Mouse (Mus musculus): ENCODE measurements around the gene Rundc1. TPM values are rescaled to one million over a fixed set of nuclear protein-coding genes. Genes with fewer than 3 reads are reported as not detected.
"Not testable (repeated sequence)": the region's sequence is repeated elsewhere in the genome, so short reads cannot be mapped to it uniquely, and the experiment has no call there.

Rundc1 gene
- polyA plus RNA-seq, 1 experiment from 2014 or later: 30.7 TPM

DNA sequence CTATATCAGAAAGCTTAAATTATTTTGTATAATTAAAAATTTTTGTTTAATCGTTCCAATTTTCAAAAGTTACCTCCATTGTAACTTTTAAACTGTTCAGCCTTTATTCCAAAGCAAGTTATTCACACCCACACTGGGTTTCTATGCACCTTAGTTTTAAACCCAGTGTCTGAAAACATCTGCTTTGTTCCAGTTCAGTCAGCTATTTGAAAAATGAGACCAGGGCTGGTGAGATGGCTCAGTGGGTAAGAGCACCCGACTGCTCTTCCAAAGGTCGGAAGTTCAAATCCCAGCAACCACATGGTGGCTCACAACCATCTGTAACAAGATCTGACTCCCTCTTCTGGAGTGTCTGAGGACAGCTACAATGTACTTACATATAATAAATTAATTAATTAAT lies 13.1 kb downstream of the Rundc1 start:
- H3K27me3 ChIP-seq (replicated peaks; ENCODE audit: control insufficient read depth, insufficient read depth, low read length); ATAC-seq; H3K27ac ChIP-seq (ENCODE audit: low read depth, low read length); H3K4me2 ChIP-seq (ENCODE audit: low read length); H3K9me3 ChIP-seq (ENCODE audit: control insufficient read depth, low read length); H3K4me1 ChIP-seq (ENCODE audit: control insufficient read depth, insufficient read depth, low read depth, low read length); H3K4me3 ChIP-seq (ENCODE audit: low read length); H3K9ac ChIP-seq (ENCODE audit: low read depth, low read length): not testable (repeated sequence)
- H3K36me3 ChIP-seq (ENCODE audit: control insufficient read depth, insufficient read depth, low read length): peaks cover 12% of the 10 kb centered on the region
- 59% methylated on average over 3 of the region's 3 CpGs for whole genome bisulfite sequencing

DNA sequence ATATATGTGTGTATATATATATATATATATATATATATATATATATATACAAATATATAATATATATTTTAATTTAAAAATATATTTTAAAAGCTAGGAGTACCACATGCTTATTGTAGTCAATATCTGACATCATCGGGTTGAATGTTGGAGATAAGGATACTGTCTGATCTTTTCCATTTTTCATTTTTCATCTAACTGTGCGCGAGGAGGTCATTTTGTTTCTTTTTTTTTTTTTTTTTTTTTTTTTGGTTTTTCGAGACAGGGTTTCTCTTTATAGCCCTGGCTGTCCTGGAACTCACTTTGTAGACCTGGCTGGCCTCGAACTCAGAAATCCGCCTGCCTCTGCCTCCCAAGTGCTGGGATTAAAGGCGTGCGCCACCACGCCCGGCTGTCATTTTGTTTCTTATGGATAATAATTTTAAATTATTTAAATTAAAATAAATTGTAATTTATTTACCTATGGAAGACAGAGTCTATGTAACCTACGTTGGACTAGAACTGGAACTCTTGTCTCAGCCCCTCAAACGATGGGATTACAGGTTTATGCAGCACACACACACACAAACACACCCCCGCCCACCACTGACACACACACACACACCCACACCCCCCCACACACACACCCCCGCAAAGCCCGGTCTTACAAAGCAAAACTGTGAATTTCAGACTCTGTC lies 16.7 kb downstream of the Rundc1 start:
- peaks cover 13% of the 10 kb centered on the region for H3K4me1 ChIP-seq (ENCODE audit: control insufficient read depth, insufficient read depth, low read depth, low read length)
- not testable (repeated sequence) for ATAC-seq; H3K27ac ChIP-seq (ENCODE audit: low read depth, low read length); H3K27me3 ChIP-seq (replicated peaks; ENCODE audit: control insufficient read depth, insufficient read depth, low read length); H3K9me3 ChIP-seq (ENCODE audit: control insufficient read depth, low read length); H3K9ac ChIP-seq (ENCODE audit: low read depth, low read length)
- H3K36me3 ChIP-seq (ENCODE audit: control insufficient read depth, insufficient read depth, low read length): peaks cover 16% of the 10 kb centered on the region
- peak overlapping the region; percentile 52 for H3K4me2 ChIP-seq (ENCODE audit: low read length)
- WGBS: 38% methylated on average over 14 of the region's 15 CpGs
- peak overlapping the region; percentile 32 for H3K4me3 ChIP-seq (ENCODE audit: low read length)

DNA sequence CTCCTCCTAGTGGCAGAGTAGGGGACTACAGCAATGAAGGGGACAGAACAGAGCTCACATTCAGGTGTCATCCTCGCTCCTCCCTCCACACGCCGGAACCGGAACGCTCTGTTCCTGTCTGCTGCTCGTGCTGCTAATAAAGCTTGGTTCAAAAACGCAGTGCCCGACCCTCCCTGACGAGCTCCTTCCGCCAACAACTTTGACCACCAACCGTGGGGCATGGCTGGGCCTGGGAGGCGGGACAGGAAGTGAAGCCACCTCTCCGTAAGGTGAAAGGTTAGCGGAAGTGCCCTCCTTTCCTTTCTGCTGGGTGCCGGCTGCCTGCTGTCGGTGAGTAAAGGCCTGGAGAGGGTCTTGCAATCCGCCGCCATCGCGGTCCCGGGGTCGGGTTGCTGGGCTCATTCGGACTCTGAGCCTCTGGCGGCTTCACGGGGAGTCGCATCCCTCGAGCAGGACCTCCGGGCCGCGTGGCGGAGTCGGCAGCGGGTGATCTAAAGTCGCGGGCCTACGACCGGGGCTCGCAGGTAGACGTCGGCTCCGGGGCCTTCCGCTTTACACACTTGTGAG lies 17.3 kb downstream of the Rundc1 start, which contains the start of gene Rpl27:
Rpl27 (plus strand) TSS at position 172 of the 567 bp plus-strand sequence.
- peak within 1 kb of the TSS; percentile 91 for H3K27ac ChIP-seq (ENCODE audit: low read depth, low read length)
- peak within 1 kb of the TSS; percentile 94 for H3K4me2 ChIP-seq (ENCODE audit: low read length)
- peak; percentile 99 for ATAC-seq
- no peaks in the 10 kb centered on the region for H3K27me3 ChIP-seq (replicated peaks; ENCODE audit: control insufficient read depth, insufficient read depth, low read length)
- H3K9ac ChIP-seq (ENCODE audit: low read depth, low read length): peak within 1 kb of the TSS; percentile 91
- no peaks in the 10 kb centered on the region for H3K9me3 ChIP-seq (ENCODE audit: control insufficient read depth, low read length)
- 0% methylated on average over 42 of the region's 42 CpGs for WGBS
- peak within 1 kb of the TSS; percentile 77 for H3K4me3 ChIP-seq (ENCODE audit: low read length)
- H3K4me1 ChIP-seq (ENCODE audit: control insufficient read depth, insufficient read depth, low read depth, low read length): peaks cover 13% of the 10 kb centered on the region
- peaks cover 16% of the 10 kb centered on the region for H3K36me3 ChIP-seq (ENCODE audit: control insufficient read depth, insufficient read depth, low read length)

DNA sequence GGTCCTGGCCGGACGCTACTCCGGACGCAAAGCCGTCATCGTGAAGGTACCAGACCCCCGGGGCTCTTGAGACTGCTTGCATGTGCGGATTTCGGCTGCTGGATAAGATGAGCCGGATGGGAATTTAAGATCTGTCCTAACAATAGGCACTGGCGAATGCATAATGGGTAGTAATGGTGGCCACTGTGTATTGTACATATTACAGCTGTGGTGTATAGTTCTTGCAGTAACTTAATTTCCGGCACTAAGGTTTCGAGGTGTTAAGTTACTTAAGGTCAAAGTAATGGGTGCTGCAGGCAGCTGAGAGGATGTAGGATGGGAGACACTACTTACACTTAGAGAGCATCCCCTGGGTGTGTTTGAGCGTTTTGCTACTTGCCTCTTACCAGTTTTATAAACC lies 17.9 kb downstream of the Rundc1 start:
- no peak; the same call in 1 of the 2 replicates for ATAC-seq
- H3K27me3 ChIP-seq (replicated peaks; ENCODE audit: control insufficient read depth, insufficient read depth, low read length): no peaks in the 10 kb centered on the region
- peak overlapping the region; percentile 94 for H3K4me2 ChIP-seq (ENCODE audit: low read length)
- H3K4me3 ChIP-seq (ENCODE audit: low read length): peak overlapping the region; percentile 77
- H3K36me3 ChIP-seq (ENCODE audit: control insufficient read depth, insufficient read depth, low read length): peaks cover 16% of the 10 kb centered on the region
- under 1% methylated on average over 14 of the region's 14 CpGs for WGBS
- peak overlapping the region; percentile 91 for H3K9ac ChIP-seq (ENCODE audit: low read depth, low read length)
- H3K4me1 ChIP-seq (ENCODE audit: control insufficient read depth, insufficient read depth, low read depth, low read length): peaks cover 13% of the 10 kb centered on the region
- no peaks in the 10 kb centered on the region for H3K9me3 ChIP-seq (ENCODE audit: control insufficient read depth, low read length)
- peak overlapping the region; percentile 91 for H3K27ac ChIP-seq (ENCODE audit: low read depth, low read length)

DNA sequence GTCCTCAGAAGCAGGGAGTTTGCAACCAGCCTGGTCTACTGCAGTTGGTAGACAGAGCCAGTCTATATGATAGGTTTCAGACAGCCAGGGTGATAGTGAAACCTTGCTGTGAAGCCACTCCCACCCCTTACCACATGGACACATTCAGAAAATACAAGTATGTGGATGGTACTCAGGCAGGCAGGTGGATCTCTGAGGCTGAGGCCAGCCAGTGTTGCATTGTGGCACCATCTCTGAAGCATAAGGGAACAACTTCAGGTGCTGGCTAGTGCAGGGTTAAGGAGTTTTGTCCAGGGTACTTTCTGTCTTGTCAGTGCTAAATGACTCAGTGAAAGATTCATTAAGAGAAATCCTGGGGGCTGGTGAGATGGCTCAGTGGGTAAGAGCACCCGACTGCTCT lies 21.4 kb downstream of the Rundc1 start:
- H3K36me3 ChIP-seq (ENCODE audit: control insufficient read depth, insufficient read depth, low read length): peaks cover 16% of the 10 kb centered on the region
- no peaks in the 10 kb centered on the region for H3K9me3 ChIP-seq (ENCODE audit: control insufficient read depth, low read length)

DNA sequence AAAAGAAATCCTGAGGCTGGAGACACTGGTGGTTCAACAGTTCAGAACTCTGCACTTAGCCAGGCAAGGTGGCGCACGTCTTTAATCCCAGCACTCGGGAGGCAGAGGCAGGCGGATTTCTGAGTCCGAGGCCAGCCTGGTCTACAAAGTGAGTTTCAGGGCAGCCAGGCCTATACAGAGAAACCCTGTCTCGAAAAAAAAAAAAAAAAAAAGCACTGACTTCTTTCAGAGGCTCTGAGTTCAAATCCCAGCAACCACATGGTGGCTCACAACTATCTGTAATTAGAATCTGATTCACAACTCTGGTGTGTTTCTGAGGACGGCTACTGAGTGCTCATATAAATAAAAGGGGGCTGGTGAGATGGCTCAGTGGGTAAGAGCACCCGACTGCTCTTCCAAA lies 22.0 kb downstream of the Rundc1 start:
- H3K27me3 ChIP-seq (replicated peaks; ENCODE audit: control insufficient read depth, insufficient read depth, low read length); H3K9ac ChIP-seq (ENCODE audit: low read depth, low read length); ATAC-seq; H3K9me3 ChIP-seq (ENCODE audit: control insufficient read depth, low read length); H3K4me2 ChIP-seq (ENCODE audit: low read length); H3K27ac ChIP-seq (ENCODE audit: low read depth, low read length); H3K4me3 ChIP-seq (ENCODE audit: low read length): not testable (repeated sequence)
- Histone ChIP-seq H3K36me3 (ENCODE audit: control insufficient read depth, insufficient read depth, low read length) (peaks cover 16% of the 10 kb centered on the region), H3K4me1 (ENCODE audit: control insufficient read depth, insufficient read depth, low read depth, low read length) (peaks cover 13% of the 10 kb centered on the region)
- WGBS: 94% methylated on average over 8 of the region's 8 CpGs

More for the DNA sequence above, 21.4 kb downstream of the Rundc1 start:
- Histone ChIP-seq H3K4me3 (ENCODE audit: low read length) (no peak overlapping the region), H3K27ac (ENCODE audit: low read depth, low read length) (no peak overlapping the region), H3K27me3 (replicated peaks; ENCODE audit: control insufficient read depth, insufficient read depth, low read length) (no peaks in the 10 kb centered on the region), H3K9ac (ENCODE audit: low read depth, low read length) (no peak overlapping the region), H3K4me2 (ENCODE audit: low read length) (no peak overlapping the region), H3K4me1 (ENCODE audit: control insufficient read depth, insufficient read depth, low read depth, low read length) (peaks cover 13% of the 10 kb centered on the region)
- ATAC-seq: no peak
- 67% methylated on average over 1 of the region's 1 CpGs for WGBS

DNA sequence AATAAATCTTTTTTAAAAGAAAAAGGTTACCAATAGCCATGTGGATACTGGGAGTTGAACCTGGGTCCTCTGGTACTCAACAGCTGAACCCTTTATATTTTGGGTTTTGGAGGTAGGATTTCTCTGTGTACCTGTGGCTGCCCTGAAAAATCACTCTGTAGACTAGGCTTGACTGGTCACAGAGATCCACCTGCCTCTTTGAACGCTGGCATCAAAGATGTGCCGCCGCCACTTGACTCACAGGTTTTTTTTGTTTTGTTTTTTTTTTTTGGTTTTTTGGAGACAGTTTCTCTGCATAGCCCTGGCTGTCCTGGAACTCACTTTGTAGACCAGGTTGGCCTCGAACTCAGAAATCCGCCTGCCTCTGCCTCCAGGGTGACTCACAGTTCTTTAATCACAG lies 22.9 kb downstream of the Rundc1 start:
- H3K9me3 ChIP-seq (ENCODE audit: control insufficient read depth, low read length): no peaks in the 10 kb centered on the region
- 86% methylated on average over 5 of the region's 5 CpGs for WGBS

DNA sequence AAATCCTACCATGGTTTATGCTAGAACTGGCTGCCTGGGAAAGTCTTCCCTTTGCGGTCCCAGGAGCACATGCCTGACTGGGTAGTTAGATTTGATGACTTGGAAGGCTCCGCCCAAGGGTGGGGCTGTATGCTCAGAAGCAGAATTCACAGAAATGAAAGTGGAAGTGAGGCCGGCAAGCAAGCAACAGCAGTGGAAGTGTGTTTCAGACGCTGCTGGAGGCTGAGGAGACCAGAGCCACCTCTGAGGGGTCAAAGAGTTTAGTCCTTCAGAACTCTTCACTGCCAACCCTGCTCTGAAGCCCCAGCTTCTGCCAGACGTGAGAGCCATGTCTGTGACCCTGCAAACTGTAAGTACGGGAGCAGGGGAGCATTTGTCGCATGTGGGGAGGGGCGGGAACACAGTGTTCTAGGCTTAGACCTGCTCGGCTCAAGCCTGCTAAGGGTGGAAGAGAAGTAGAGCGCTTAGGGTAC lies 23.4 kb downstream of the Rundc1 start, which contains the start of gene Ifi35:
Ifi35 (plus strand) TSS at position 134 of the 473 bp plus-strand sequence.
- Histone ChIP-seq H3K27me3 (replicated peaks; ENCODE audit: control insufficient read depth, insufficient read depth, low read length) (no peaks in the 10 kb centered on the region), H3K36me3 (ENCODE audit: control insufficient read depth, insufficient read depth, low read length) (peaks cover 16% of the 10 kb centered on the region), H3K4me3 (ENCODE audit: low read length) (peak within 1 kb of the TSS; percentile 24), H3K27ac (ENCODE audit: low read depth, low read length) (no peak within 1 kb of the TSS), H3K9me3 (ENCODE audit: control insufficient read depth, low read length) (no peaks in the 10 kb centered on the region), H3K4me2 (ENCODE audit: low read length) (peak within 1 kb of the TSS; percentile 34), H3K9ac (ENCODE audit: low read depth, low read length) (peak within 1 kb of the TSS; percentile 27; the same call in 1 of the 2 replicates), H3K4me1 (ENCODE audit: control insufficient read depth, insufficient read depth, low read depth, low read length) (peaks cover 9% of the 10 kb centered on the region)
- 34% methylated on average over 10 of the region's 10 CpGs for WGBS
- no peak for ATAC-seq

More for the DNA sequence above, 22.9 kb downstream of the Rundc1 start:
- Histone ChIP-seq H3K4me2 (ENCODE audit: low read length) (no peak overlapping the region), H3K27me3 (replicated peaks; ENCODE audit: control insufficient read depth, insufficient read depth, low read length) (no peaks in the 10 kb centered on the region), H3K9ac (ENCODE audit: low read depth, low read length) (no peak overlapping the region), H3K36me3 (ENCODE audit: control insufficient read depth, insufficient read depth, low read length) (peaks cover 16% of the 10 kb centered on the region), H3K4me1 (ENCODE audit: control insufficient read depth, insufficient read depth, low read depth, low read length) (peaks cover 13% of the 10 kb centered on the region), H3K4me3 (ENCODE audit: low read length) (no peak overlapping the region), H3K27ac (ENCODE audit: low read depth, low read length) (no peak overlapping the region)
- no peak for ATAC-seq

DNA sequence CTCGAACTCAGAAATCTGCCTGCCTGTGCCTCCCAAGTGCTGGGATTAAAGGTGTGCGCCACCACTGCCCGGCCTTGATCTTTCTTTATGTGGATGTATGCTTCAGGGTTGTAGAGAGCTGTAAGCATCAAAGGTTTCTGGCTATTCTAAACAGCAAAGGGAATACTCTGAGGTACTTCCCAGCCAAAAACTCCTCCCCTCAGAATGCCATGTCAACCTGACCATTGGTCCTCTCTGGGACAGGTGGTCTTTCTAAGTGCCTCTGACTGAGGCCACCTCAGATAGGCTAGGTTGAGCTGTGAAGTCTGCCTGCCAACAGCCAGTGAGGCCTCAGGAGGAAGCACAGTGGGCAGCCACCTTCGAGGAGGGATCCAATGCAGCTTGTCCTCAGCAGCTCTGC lies 24.0 kb downstream of the Rundc1 start:
- ATAC-seq: no peak
- no peak overlapping the region for H3K27ac ChIP-seq (ENCODE audit: low read depth, low read length)
- H3K9me3 ChIP-seq (ENCODE audit: control insufficient read depth, low read length): no peaks in the 10 kb centered on the region
- no peak overlapping the region; the same call in 1 of the 2 replicates for H3K4me3 ChIP-seq (ENCODE audit: low read length)
- H3K4me2 ChIP-seq (ENCODE audit: low read length): no peak overlapping the region; the same call in 1 of the 2 replicates
- peaks cover 12% of the 10 kb centered on the region for H3K36me3 ChIP-seq (ENCODE audit: control insufficient read depth, insufficient read depth, low read length)
- no peaks in the 10 kb centered on the region for H3K27me3 ChIP-seq (replicated peaks; ENCODE audit: control insufficient read depth, insufficient read depth, low read length)
- H3K9ac ChIP-seq (ENCODE audit: low read depth, low read length): no peak overlapping the region
- H3K4me1 ChIP-seq (ENCODE audit: control insufficient read depth, insufficient read depth, low read depth, low read length): peaks cover 3% of the 10 kb centered on the region; the same call in 1 of the 2 replicates
- 86% methylated on average over 4 of the region's 4 CpGs for WGBS

Measured in hindbrain, embryonic 16.5 days (tissue).